Mouse (Mus musculus): ENCODE results near the gene Khnyn.

Gene Khnyn

GRCm38 (mm10) chr14:55926847-55927246 is 42.1 kb downstream of the Khnyn start:
- CTCF ChIA-PET: interaction anchor here in 1 of 4 experiments (0.8 to 1.5 kb wide), 2 partner anchors 8 to 54 kb away, joined by 3 to 7 read pairs; no protein-coding TSS in a partner anchor
- POLR2A ChIA-PET: interaction anchor here in 1 of 4 experiments (0.6 kb wide), 1 partner anchor 16 kb away, joined by 3 read pairs; no protein-coding TSS in a partner anchor

DNA sequence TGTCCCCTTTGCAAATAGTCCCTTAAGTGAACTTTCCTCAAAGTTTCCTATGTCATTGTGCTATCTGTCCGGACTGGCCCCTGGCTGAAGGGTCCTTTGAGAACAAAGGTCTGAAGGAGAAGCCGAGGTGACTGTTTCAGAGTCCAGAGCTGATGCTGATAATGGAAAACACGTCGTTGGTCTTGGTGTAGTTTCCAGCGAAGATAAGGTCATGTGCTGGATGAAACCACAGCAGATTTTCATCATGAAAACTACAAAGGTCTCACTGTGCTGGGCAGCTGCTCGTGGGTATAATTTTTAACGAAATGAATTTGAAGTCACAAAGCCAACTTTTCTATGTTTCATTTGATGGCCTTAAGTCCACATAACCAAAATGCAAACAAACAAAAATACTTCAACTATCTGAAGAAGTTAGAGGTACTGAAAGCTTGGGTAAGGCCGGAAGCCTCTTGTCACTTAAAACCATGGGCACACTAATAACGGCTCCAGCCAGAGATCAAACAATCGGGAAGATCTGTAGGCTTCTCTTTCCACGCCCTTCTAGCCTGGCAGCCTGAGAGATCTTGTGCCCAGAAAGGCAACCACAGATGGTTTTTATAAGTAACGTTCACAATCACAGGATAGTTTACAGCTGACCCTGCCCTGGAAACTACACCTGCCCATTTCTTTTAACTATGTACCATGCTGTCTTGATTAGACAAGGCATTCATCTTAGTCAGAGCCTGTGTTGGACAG is 44.7 kb downstream of the Khnyn start:
- ChIA-PET CTCF (interaction anchor here in 1 of 4 experiments (1.5 kb wide), 1 partner anchor 11 kb away, joined by 5 read pairs; no protein-coding TSS in a partner anchor), POLR2A (interaction anchor here in 1 of 4 experiments (1.1 kb wide), 1 partner anchor 30 kb away, joined by 3 read pairs; no protein-coding TSS in a partner anchor)

DNA sequence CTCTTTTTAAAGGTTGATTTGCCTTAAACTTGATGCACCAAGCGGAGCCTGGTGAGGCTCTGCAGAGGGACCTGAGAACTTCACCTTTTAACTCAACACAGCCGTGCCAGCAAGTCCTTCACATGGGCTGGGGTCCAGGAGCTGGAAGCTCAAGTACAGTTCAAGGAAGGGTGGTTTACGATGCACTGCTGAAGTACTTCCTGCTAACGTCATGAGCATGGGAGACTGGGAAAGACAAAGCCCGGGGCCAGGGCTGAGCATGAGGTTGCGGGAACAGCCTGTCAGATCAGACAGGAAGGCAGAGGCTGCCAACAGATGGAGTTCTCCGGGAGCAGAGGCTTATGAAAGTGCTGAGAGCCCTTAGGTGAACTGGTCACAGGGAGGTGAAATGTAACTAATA is 48.8 kb downstream of the Khnyn start:
- ChIA-PET POLR2A (interaction anchor here in 1 of 4 experiments (0.6 kb wide), 1 partner anchor 108 kb away, joined by 3 read pairs; no protein-coding TSS in a partner anchor), CTCF (interaction anchor here in 1 of 4 experiments (0.6 kb wide), 1 partner anchor 1712 kb away, joined by 3 read pairs; no protein-coding TSS in a partner anchor)

- ChIA-PET POLR2A (interaction anchor here in 1 of 4 experiments (0.6 kb wide), 1 partner anchor 78 kb away, joined by 3 read pairs; no protein-coding TSS in a partner anchor), CTCF (interaction anchor here (0.6 to 1.5 kb wide), 8 partner anchors 9 to 436 kb away, joined by 3 to 7 read pairs (median 4); partner anchors contain the start of gene Cma2 (in 1 of the 4))
These were observed 55.5 kb downstream of the Khnyn start for GRCm38 (mm10) chr14:55940070-55940800.

GRCm38 (mm10) chr14:55943601-55944000 is 58.9 kb downstream of the Khnyn start:
- ChIA-PET CTCF (interaction anchor here in 2 of 4 experiments (0.6 to 1.1 kb wide), 2 partner anchors 173 to 453 kb away, joined by 3 read pairs; partner anchors contain the start of gene Carmil3 (in 1 of the 2)), POLR2A (interaction anchor here in 1 of 4 experiments (0.6 kb wide), 1 partner anchor 11 kb away, joined by 3 read pairs; no protein-coding TSS in a partner anchor)

DNA sequence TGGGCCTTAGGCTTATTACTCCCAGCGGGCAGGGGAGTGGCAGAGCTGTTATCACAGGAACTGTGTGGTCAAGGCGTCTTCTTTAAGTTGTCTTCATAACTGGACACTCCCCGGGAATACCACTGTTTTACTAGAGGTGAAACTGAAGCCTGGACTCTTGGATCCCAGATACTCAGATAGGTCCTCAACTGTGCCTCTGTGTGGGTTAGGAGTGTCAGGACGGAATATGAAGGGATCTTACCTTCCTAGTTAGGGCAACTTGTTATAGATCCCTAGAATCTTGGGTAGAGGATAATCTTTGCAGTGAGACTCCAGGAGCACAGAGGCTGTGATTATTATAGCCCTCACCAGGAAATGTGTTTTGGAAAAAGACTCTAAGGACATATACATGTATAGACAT is 59.8 kb downstream of the Khnyn start, which contains the start of gene Cma1:
Gene Cma1 (minus strand): TSS at position 101 of the 400 bp plus-strand sequence.
- ChIA-PET POLR2A (no interaction called here), CTCF (no interaction called here)

- ChIA-PET CTCF (interaction anchor here in 1 of 4 experiments (0.6 kb wide), 1 partner anchor 12 kb away, joined by 3 read pairs; no protein-coding TSS in a partner anchor), POLR2A (interaction anchor here in 1 of 4 experiments (0.6 kb wide), 1 partner anchor 17 kb away, joined by 6 read pairs; no protein-coding TSS in a partner anchor)
These were observed 61.7 kb downstream of the Khnyn start for GRCm38 (mm10) chr14:55946269-55946969.

Measured in embryonic stem cell, embryonic (primary cell).